Mouse (Mus musculus) right cerebral cortex, postnatal 25 days (tissue): ENCODE results near the gene Adgrl3.

Experiments used
- DNase-seq: peaks from one replicate; pipeline ENCODE4 v3.0.0; 2022

Adgrl3 gene

DNA sequence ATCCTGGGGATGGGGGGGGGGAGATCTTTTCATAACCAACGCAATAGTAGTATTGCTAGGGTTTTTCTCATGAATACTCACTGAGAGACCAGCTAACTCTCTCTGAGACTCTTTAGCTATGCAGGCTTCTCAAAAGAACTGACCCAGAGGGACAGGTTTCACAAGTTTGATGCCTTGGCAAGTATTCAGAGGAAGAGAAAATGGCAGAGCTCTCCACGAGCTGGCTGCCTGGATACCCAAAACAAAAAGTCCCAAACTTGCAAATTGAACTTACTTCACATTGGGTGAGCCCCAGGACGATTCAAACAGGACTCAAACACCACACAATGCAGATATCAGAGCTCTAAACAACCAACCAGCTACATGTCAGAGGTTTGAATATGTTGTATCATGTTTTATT, 563.5 kb downstream of the Adgrl3 start:
- no peak for DNase-seq

DNA sequence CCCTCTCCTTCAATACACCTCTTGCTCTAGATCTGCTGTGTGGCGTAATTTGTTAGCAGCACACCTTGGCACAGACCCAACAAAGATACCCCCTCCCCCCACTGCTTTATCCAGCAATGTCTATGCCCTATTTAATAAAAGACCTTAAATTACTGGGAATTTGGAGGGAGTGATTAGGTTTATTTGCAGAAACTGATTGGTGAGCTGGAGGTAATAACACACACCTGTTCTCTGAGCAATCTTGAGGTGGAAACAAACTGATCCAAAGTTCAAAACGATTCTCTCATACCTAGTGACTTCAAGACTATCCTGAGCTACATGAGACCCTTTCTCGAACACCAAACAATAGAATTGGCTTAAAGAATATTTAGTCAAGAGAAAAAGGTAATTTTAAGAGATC, 565.0 kb downstream of the Adgrl3 start:
- no peak for DNase-seq

DNA sequence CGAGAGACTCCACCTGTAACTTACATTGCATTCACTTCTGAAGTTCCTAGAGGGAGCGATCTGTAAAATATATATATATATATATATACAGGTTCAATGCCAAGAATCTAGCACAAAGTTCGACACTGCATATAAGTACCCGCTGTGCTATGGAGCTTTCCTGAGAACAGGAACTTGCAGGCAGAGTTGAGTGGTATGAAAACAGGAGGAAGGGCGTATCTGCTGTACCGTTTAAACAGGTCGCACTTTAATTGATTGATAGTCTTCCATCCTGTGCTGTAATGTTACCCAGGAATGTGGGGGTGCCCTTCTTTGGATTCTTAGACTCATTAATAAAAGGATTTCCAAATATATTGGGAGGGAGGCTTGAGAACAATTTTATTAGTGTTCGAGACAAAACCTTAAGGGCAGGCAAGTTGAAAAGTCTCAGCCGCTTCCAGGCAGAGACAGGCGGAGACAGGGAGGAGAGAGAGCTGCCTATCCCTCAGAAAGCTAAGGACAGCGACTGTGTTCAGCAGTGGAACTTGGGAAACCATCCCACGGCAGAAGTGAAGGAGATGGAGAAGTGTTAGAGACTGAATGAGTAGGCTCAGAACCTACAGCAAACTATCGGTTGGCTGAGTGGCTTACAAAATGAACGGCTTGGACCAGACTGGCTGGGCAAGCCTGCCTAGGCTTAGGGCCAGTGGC, 570.2 kb downstream of the Adgrl3 start:
- DNase-seq, result no peak

DNA sequence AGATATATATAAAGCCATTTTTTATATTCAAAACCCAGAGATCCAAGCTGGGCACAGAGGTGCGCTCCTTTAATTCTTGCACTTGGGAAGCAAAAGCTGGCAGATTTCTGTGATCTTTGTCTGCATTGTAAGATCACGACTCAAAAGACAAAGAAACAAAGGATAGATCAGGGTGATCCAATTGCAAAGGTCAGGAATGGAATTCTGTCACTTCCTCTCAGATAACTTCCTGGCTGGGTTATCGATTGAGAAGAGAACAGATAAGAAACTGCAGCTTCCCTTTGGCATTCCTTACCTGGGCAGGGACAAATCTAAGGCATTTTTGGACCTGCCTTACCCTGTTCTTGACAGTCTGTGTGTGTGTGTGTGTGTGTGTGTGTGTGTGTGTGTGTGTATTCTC, 571.5 kb downstream of the Adgrl3 start:
- no peak for DNase-seq

DNA sequence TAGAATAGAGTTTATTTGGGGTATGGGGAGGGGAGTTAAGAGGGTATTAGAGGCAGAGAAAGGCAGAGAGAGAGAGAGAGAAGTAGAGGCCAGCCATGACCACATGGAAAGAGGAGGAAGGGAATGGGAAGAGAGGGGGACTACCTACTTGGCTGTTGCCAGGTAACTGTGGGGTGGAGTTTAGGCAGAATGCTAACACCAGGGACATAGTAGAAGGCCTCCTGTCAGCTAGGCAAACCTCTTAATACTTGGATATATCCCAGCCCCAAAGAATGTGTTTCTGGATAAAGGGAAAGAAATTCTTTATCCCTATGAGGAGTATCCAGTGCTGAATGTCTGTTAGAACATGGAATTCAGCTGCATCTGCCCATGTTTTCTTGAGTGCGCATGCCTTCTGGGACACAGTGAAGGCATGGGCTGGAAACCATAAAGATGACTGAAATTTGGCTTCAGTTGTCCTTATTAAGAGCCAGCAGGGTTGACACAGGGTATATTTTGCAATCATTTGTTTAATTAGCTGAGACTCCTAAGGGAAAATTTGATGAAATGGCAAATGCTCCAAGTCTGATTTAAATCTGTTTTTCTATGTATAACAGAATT, 573.6 kb downstream of the Adgrl3 start:
- DNase-seq, result no peak

DNA sequence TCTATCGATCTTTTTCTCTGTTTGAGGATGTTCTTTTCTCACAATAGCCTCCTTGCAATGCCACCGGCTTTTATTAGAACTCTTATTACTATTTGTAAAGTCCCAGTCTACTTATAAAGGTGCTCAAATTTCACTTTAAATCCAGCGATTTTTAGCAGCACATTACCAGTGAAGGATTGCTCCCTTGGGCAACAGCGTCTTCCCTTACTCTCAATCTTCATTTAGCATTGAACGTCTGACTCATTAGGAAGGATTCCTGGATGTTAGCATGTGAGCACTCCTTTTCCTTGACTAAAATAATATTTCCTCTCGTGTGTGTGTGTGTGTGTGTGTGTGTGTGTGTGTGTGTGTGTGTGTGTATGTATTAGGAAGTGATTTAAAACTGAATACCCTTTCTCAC, 578.1 kb downstream of the Adgrl3 start:
- no peak for DNase-seq

DNA sequence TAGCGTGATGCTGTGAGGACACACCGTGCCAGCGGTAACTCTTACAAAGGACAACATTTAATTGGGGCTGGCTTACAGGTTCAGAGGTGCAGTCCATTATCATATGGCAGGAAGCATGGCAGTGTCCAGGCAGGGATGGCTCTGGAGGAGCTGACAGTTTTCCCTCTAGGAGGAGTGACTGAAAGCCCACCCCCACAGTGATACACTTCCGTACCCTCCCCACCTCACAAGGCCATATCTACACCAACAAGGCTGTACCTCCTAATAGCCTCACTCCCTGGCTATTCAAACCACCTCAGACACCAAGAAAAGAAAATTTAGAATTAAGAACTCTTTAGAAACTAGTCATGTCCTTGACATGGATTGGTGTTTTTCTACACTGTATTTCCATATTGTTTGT, 583.0 kb downstream of the Adgrl3 start:
- no peak for DNase-seq

DNA sequence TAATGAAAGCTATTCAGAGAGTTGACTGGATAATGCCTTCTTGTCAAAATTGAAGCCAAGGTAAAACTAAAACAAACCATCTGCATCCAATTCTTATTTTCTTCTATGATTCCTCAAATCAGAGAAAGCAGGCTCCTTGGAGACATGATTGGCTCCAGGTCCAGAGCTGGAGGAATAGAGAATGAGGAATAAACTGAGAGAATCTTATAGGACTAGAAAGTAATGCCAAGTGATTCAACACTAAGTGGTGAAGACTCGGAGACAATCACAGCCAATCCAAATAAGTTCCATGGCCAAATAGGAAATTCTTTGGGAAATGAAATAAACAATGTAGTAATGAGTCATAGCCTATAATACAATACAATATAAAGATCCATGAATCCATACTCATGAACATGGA, 585.7 kb downstream of the Adgrl3 start:
- DNase-seq, result no peak

DNA sequence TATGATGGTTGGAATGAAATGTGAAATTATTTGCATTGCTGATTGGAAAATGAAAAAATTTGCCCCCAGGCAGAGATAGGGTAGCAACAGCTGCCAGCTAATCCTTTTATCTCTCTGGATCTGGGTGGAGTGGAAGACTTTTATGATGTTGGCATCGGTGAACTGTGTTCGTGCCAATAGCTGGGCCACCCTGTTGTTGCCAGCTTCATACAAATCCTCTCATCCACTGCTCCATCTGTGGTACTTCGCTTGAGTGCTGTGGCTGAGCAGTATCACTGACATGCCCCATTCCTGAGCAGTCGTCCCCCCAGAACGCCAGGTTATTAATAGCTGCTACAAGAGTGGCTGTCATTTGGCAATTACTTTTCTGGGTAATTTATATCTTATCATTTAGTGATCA, 590.3 kb downstream of the Adgrl3 start:
- no peak for DNase-seq

DNA sequence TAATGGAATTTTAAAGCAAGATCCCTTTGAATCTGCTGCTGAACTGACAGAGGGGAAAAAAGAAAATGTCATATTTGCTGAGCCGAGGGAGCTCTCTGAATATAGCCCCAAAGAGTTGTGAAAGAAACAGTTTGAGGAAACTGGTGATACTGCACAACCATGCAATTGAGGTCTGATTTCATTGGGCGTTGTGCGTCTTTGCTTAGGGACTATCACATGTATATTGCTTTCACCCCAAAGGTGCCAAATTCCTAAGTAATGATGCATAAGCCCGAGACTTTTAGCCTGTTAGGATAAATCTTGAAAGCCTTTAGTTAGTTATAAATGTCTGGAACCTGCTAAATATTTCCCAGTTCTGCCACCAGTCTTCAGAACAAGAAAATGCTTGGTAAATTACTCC, 594.7 kb downstream of the Adgrl3 start:
- DNase-seq, result no peak

DNA sequence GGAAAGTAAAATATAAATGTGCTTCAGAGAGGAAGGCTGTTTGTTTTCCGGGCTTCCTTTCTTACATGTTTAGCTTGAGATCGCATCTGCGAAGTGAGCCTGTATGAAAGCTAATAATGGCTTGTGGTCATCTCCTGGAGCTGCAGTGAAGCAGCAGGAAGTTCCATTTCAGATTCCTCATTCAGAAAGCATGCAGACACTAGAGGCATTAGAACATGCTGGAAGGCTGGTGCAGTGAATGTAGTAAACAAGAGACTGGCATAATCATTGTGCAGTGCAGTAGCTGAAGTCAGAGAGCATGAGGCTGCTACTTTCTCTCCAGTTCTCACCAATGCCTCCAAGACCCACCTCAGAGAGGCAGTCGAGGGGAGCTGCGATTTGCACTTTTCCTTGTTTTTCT, 601.2 kb downstream of the Adgrl3 start:
- DNase-seq, result no peak

DNA sequence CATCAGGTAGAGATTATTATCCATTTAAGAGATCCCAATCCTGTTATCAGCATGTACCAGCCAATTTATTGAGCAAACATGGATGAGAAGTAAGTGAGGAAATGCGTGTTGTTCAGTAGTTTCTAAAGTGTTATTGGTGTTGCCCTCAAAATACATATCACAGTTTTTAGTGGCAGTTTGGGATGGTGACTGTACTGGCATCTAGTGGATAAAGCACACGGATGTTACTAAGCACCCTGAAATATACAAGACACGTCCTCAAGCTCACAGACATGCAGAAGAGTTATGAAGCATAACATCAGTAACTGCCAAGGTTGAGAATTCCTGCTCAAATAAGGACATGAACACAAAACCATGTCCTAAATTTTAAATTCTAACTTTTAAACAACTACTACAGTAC, 601.8 kb downstream of the Adgrl3 start:
- no peak for DNase-seq

DNA sequence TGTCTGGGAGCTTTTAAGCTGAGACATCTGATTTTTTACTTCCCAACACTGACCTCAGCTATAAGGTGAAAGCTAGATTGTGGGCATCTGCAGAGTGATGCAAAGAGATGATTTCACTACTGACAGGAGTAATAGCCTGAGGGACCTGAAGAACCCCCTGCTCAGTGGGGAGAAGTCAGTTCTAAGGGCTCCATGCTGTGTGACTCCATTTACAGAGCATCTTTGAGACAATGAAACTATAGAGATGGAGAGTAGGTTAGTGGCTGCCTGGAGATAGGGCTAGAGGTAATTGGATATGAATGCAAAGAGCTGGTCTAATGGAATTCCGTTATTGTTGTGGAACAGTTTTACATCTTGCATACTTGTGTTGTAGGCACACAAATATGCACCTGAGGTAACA, 603.9 kb downstream of the Adgrl3 start:
- no peak for DNase-seq

DNA sequence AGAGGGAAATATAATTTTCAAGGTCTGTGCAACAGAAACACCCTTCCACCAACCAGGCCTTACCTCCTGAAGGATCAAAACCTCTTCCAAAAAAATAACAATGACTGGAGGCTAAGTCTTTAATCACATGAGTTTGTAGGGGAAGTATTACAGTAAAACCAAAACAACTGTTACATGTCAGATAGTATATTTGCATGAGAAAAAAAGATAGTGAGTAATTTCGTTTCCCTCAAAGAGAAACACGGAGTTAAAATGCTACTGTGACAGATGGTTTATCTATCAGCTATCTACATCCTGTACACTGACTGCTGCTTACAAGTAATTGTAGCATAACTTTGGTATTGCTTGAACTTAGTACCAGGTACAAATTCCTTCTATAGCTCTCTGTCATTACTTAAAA, 616.2 kb downstream of the Adgrl3 start:
- DNase-seq, result no peak

DNA sequence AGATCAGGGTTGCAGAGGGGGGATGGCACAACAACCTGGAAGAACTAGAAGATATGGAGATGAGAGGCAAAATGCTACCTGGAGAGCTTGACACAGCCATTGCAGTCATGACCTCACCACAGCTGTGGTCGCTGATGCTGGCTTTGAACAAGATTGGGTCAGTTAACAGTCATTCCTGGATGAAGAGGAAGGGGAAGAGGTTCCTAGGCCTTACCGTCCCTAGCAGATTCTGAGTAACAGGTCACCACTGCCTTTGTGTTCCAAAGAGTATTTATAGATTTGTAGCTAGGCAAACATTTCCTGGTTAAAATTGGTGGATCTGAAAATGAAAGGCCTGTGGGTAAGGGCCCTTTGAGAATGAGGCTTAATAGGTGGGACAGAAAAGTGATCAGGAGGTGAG, 618.5 kb downstream of the Adgrl3 start:
- no peak for DNase-seq

DNA sequence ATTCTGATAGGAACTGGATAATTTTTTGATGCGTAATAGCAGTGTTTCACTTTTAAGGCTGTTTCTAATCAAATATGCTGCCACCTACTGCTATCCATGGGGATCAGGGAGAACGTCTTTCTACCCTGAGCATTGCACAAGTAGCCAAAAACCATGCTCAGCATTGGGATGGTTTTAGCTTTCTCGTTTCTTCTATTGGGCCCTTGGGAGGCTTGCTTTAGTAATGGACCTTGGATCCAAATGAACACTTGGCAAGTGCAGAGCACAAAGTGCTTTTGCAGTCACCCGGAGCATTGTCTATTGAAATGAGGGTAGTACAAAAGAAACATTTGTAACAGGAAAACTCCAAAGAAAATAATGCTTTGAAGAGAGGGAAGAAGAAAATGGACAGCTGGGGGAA, 620.2 kb downstream of the Adgrl3 start:
- no peak for DNase-seq

DNA sequence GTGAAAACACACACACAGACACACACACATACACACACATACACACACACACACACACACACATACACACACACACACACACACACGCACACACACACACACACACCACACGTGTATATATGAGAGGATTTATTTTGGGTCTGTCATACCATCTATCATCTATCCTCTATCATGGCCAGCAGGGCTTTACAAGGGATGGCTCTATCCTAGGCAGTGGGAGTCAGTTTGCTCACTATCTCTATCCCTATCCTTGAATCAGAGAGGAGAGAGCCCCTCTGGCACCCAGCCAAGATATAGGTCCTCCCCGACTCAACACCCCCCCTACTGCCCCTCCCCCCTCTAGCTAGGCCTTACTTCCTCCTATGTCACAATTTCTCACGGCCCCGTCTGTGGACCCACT, 625.6 kb downstream of the Adgrl3 start:
- DNase-seq, result no peak

DNA sequence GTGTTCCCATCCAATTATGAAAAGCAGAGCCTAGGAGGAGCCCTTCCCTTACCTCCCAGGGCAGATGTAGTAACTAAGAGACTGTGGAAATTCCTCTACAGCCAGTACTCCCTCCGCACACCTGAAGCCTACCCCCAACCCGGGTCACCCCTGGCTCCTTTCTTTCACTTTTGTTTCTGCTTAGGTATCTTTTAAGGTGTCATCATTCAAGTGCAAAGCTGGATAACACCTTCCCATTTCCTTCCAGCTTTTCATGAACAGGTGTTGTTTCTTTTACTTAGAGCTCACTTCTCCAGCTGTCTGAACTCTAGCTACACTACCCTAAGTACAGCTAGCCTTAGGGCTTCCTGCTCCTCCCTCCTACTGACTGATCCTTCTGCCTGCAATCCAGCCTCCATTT, 634.0 kb downstream of the Adgrl3 start:
- no peak for DNase-seq

DNA sequence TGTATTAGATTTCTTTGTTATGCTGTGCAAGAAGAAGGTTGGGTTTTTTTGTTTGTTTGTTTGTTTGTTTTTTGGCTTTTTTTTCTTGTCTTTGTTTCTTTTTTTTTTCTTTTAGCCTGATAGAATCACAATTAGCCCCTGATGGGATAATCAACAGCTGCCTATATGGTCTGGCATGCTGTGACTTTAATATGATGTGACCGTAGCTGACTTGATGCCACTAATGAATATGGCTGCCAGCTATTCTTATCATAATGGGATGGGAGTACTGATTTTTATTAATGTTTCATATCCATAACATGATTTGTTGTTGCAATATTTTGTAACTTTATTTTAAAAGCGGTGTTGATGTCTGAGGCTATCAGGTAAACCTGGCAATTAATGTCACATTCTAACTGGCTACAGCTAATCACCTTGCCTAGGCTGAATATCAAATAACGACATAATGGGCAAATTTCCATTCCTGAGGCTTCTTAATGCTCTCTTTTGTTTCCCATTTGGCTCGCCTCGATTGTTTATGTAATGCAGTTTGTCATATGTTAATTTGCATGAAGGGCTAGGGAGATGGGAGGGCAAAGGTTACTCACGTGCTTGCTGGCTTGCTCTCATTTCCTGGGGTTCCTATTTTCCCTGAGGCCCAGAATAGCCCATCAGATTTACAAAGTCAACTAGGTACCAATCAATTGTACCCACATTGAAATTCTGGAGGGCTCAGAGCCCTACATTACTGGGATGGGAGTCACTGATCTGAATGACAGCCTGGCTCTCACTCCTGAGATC, 641.9 kb downstream of the Adgrl3 start:
- DNase-seq, result no peak

DNA sequence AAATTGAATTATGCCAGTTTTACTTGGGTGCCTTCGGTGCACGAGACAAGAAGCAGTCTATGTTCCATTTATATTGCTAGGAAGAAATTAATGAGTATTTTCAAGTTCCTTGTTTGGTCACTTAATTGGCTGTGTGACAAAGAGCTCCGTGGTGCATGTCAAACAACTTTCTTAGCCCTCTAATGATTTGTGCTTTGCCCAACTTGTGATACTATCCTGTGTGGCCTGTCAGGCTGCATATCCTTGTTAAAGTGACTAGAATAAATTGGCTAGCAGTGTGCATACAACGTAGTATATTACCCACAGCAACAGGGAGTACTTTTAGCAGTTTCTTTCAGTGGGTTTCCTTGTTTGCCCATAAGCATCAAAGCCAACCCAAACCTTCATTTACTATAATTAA, 651.1 kb downstream of the Adgrl3 start:
- no peak for DNase-seq

DNA sequence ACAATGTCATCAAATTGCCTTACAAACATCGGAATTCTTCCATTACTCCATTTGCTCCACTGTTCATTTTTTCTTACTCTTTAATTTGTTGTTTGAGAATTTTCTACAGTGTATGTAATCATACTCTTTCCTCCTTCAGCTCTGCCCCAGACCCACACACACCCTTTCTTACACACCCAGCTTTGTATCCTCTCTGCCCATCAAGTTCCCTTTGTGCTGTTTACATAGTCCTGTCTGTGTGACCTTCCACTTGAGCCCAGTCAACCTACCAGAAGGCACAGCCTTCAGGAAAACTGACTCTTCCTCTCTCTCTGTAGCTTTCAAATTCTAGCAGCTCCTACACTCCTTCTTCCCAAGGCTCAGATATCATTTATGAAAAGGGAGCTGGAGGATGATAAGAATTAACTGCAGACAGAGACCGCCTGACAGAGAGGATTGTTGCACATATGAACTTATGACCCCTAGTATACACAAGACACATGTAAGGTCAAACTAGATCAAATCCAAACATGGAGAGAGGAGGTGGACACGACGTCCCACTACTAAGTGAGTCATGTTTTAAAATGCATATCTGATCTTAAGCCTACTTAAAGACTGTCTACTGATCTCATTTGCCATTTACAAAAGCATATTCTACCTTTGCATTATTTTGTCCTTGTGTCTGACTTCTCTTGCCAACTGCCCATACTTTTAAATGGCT, 654.5 kb downstream of the Adgrl3 start:
- DNase-seq, result no peak

DNA sequence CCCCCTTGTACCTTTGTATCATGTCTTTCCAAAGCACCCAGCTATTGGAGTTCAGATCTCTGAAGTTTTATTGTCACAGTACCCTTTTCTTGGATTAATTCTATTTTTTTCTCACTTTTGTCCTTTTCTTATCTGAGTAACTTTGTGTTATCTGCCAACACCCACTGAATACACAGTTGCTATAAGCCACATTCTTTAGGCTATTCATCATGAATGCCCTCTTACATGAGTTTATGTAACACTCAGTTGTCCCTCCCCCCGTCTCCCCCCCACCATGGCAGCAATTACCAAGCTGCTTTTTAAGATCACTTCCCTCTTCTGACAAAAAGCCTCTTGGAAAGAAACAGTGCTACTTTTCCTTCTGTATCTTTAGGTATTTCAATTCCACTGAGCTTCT, 655.0 kb downstream of the Adgrl3 start:
- DNase-seq, result no peak

DNA sequence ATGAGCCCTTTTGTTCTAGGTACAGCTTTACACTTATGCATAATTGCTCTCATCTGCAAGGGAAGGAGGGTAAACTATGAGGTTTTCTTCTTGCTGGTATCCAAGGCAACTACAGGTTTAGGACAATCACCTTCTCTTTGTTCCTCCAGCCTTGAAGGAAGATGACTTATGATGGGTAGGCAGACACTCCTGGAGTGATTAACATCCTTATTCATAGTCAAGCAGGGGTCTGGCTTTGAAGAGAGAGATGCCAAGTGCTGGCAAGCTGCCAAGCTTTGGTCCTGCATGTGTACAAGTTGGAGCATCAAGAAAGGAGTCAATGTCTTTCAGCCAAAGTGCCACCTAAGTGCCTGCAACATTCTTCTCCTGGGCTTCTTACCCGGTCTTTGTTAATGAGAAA, 657.0 kb downstream of the Adgrl3 start:
- no peak for DNase-seq

DNA sequence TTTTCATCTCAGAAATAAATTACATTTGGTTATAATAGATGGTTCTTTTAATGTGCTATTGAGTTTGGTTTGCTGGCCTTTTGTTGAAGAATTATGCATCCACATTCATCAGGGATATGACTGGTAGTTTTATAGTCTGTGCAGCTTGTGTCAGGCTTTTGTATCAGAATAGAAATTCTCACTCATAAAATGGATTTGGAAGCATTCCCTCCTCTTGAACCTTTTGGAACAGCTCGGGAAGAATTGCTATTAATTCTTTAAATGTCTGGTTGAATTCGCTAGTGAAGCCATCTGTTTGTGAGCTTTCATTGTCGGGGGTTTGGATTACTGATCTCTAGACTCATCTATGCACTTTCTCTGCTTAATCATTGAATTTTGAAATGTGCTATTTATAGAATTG, 666.3 kb downstream of the Adgrl3 start:
- no peak for DNase-seq
